Mouse (Mus musculus): ENCODE measurements around the gene Aldh3b3. TPM values are rescaled to one million over a fixed set of nuclear protein-coding genes. Genes with fewer than 3 reads are reported as not detected.

Gene Aldh3b3
- polyA plus RNA-seq (2011; ENCODE audit: insufficient read depth, insufficient read length, low read depth, missing spikeins): not detected in 2 replicates

- H3K27me3 ChIP-seq (ENCODE audit: control insufficient read depth, insufficient read depth, low read length, poor library complexity, severe bottlenecking): no peaks in the 10 kb centered on the region
- H3K9ac ChIP-seq (ENCODE audit: low read depth, poor library complexity, severe bottlenecking): no peak within 1 kb of the TSS
- no peak within 1 kb of the TSS for H3K4me3 ChIP-seq (ENCODE audit: low read depth, low read length)
- no peaks in the 10 kb centered on the region for H3K36me3 ChIP-seq (ENCODE audit: control insufficient read depth, insufficient read depth, low read length, poor library complexity, severe bottlenecking)
- no peaks in the 10 kb centered on the region for H3K9me3 ChIP-seq (replicated peaks; ENCODE audit: control insufficient read depth, insufficient read depth, low read length, poor library complexity, severe bottlenecking)
- no peaks in the 10 kb centered on the region for H3K4me1 ChIP-seq (ENCODE audit: control insufficient read depth, insufficient read depth, low read length)
- TF ChIP-seq EP300 (IDR thresholded peaks at IDR 0.05; ENCODE audit: insufficient read depth, low read depth, low read length) (no peak), CTCF (IDR thresholded peaks at IDR 0.05; ENCODE audit: low read depth, low read length) (no peak), POLR2A (IDR thresholded peaks at IDR 0.05; ENCODE audit: insufficient read depth, low read length) (no peak)
- no peak within 1 kb of the TSS for H3K27ac ChIP-seq (ENCODE audit: insufficient read depth, low read length)
Measured at GRCm38 (mm10) chr19:3958470-3958869, at the start of gene Aldh3b3. Gene Aldh3b3, plus strand, starts transcription at chr19:3958645.

DNA sequence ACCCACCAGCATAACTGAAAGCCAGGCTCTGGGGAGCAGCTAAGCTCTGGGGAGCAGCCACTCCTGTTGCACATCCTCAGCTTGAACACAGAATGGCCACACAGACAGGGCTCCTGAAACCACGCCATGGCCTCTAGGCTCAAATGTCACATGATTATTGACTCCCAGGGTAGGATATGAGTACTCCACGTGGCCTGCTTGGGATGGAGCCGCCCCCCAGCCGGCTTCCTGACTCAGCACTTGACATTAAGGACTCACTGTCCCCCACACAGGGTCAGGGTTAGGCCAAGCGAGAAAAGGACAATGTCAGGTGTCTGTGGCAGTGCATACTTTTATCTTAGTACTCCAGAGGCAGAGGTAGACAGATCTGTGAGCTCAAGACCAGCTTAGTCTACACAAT is 48.2 kb upstream of the Aldh3b3 start:
- H3K9me3 ChIP-seq (replicated peaks; ENCODE audit: control insufficient read depth, insufficient read depth, low read length, poor library complexity, severe bottlenecking): no peaks in the 10 kb centered on the region
- H3K9ac ChIP-seq (ENCODE audit: low read depth, poor library complexity, severe bottlenecking): no peak overlapping the region
- no peaks in the 10 kb centered on the region for H3K36me3 ChIP-seq (ENCODE audit: control insufficient read depth, insufficient read depth, low read length, poor library complexity, severe bottlenecking)
- H3K4me1 ChIP-seq (ENCODE audit: control insufficient read depth, insufficient read depth, low read length): peaks cover 5% of the 10 kb centered on the region
- no peaks in the 10 kb centered on the region for H3K27me3 ChIP-seq (ENCODE audit: control insufficient read depth, insufficient read depth, low read length, poor library complexity, severe bottlenecking)
- H3K27ac ChIP-seq (ENCODE audit: insufficient read depth, low read length): no peak overlapping the region
- no peak overlapping the region for H3K4me3 ChIP-seq (ENCODE audit: low read depth, low read length)
- TF ChIP-seq CTCF (IDR thresholded peaks at IDR 0.05; ENCODE audit: low read depth, low read length) (no peak), POLR2A (IDR thresholded peaks at IDR 0.05; ENCODE audit: insufficient read depth, low read length) (no peak), EP300 (IDR thresholded peaks at IDR 0.05; ENCODE audit: insufficient read depth, low read depth, low read length) (no peak)

- H3K36me3 ChIP-seq (ENCODE audit: control insufficient read depth, insufficient read depth, low read length, poor library complexity, severe bottlenecking): no peaks in the 10 kb centered on the region
- peak within 1 kb of the TSS; percentile 99 for H3K4me3 ChIP-seq (ENCODE audit: low read depth, low read length)
- H3K9me3 ChIP-seq (replicated peaks; ENCODE audit: control insufficient read depth, insufficient read depth, low read length, poor library complexity, severe bottlenecking): no peaks in the 10 kb centered on the region
- peak within 1 kb of the TSS; percentile 67; the same call in 1 of the 2 replicates for H3K27ac ChIP-seq (ENCODE audit: insufficient read depth, low read length)
- peak within 1 kb of the TSS; percentile 90 for H3K9ac ChIP-seq (ENCODE audit: low read depth, poor library complexity, severe bottlenecking)
- no peaks in the 10 kb centered on the region for H3K4me1 ChIP-seq (ENCODE audit: control insufficient read depth, insufficient read depth, low read length)
- peak; percentile 71 for TF ChIP-seq CTCF (IDR thresholded peaks at IDR 0.05; ENCODE audit: low read depth, low read length)
- peak; percentile 64 for TF ChIP-seq POLR2A (IDR thresholded peaks at IDR 0.05; ENCODE audit: insufficient read depth, low read length)
- no peak for TF ChIP-seq EP300 (IDR thresholded peaks at IDR 0.05; ENCODE audit: insufficient read depth, low read depth, low read length)
- H3K27me3 ChIP-seq (ENCODE audit: control insufficient read depth, insufficient read depth, low read length, poor library complexity, severe bottlenecking): no peaks in the 10 kb centered on the region
Measured at GRCm38 (mm10) chr19:3912337-3913204, 45.9 kb upstream of the Aldh3b3 start, which contains the start of gene Ndufs8. Gene Ndufs8, minus strand, starts transcription at chr19:3912774.

- no peaks in the 10 kb centered on the region for H3K27me3 ChIP-seq (ENCODE audit: control insufficient read depth, insufficient read depth, low read length, poor library complexity, severe bottlenecking)
- no peak for TF ChIP-seq POLR2A (IDR thresholded peaks at IDR 0.05; ENCODE audit: insufficient read depth, low read length)
- no peak for TF ChIP-seq EP300 (IDR thresholded peaks at IDR 0.05; ENCODE audit: insufficient read depth, low read depth, low read length)
- TF ChIP-seq CTCF (IDR thresholded peaks at IDR 0.05; ENCODE audit: low read depth, low read length): no peak
- no peaks in the 10 kb centered on the region for H3K9me3 ChIP-seq (replicated peaks; ENCODE audit: control insufficient read depth, insufficient read depth, low read length, poor library complexity, severe bottlenecking)
- peak overlapping the region; percentile 90 for H3K9ac ChIP-seq (ENCODE audit: low read depth, poor library complexity, severe bottlenecking)
- H3K4me3 ChIP-seq (ENCODE audit: low read depth, low read length): peak overlapping the region; percentile 99
- H3K36me3 ChIP-seq (ENCODE audit: control insufficient read depth, insufficient read depth, low read length, poor library complexity, severe bottlenecking): no peaks in the 10 kb centered on the region
- 0 out of 2 replicates have a peak overlapping the region, but pooled peaks have one; percentile 67 for H3K27ac ChIP-seq (ENCODE audit: insufficient read depth, low read length)
- no peaks in the 10 kb centered on the region for H3K4me1 ChIP-seq (ENCODE audit: control insufficient read depth, insufficient read depth, low read length)
Measured at GRCm38 (mm10) chr19:3913692-3914091, 44.8 kb upstream of the Aldh3b3 start.

DNA sequence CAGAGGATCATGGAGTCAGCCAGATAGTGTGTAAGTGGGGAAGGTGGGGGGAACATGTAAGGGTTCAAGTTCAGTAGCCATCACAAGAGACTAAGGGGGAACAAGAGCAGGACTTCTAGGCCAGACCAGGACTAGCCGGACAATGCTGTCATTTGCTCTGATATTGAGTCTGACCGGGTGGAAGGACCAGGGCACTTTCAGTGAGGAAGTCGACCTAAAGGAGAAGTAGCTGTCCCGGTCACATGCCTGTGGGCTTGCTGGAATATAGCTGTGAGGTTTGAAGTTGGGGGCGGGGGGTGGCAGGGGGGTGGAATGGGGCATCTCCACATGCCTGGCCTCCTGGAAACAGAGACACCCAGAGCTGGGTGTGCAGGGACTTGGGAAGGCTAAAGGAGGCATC is 43.9 kb upstream of the Aldh3b3 start:
- Histone ChIP-seq H3K27me3 (ENCODE audit: control insufficient read depth, insufficient read depth, low read length, poor library complexity, severe bottlenecking) (no peaks in the 10 kb centered on the region), H3K36me3 (ENCODE audit: control insufficient read depth, insufficient read depth, low read length, poor library complexity, severe bottlenecking) (no peaks in the 10 kb centered on the region), H3K4me1 (ENCODE audit: control insufficient read depth, insufficient read depth, low read length) (no peaks in the 10 kb centered on the region), H3K9me3 (replicated peaks; ENCODE audit: control insufficient read depth, insufficient read depth, low read length, poor library complexity, severe bottlenecking) (no peaks in the 10 kb centered on the region), H3K4me3 (ENCODE audit: low read depth, low read length) (no peak overlapping the region), H3K27ac (ENCODE audit: insufficient read depth, low read length) (no peak overlapping the region), H3K9ac (ENCODE audit: low read depth, poor library complexity, severe bottlenecking) (no peak overlapping the region)
- TF ChIP-seq EP300 (IDR thresholded peaks at IDR 0.05; ENCODE audit: insufficient read depth, low read depth, low read length) (no peak), CTCF (IDR thresholded peaks at IDR 0.05; ENCODE audit: low read depth, low read length) (no peak), POLR2A (IDR thresholded peaks at IDR 0.05; ENCODE audit: insufficient read depth, low read length) (no peak)

DNA sequence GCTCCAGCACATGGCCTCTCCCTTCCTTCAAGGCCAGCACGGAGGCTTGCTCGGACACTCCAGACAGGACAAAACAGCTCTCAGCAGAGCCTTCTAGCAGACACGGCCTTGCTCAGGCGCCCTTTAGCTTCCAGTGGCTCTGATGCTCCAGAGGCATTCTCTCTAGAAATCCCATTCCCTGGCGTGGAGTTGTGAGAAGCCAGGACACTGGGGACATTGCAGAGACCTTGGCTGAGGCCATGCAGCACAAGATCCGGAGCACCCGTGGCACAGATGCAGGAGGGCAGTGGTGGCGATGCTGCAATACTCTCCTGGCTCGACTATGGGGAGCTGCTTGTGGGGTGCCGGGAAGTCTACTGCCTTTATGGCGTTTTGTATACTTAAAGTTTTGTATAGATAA is 41.7 kb upstream of the Aldh3b3 start:
- Histone ChIP-seq H3K4me3 (ENCODE audit: low read depth, low read length) (no peak overlapping the region), H3K9ac (ENCODE audit: low read depth, poor library complexity, severe bottlenecking) (no peak overlapping the region), H3K4me1 (ENCODE audit: control insufficient read depth, insufficient read depth, low read length) (no peaks in the 10 kb centered on the region), H3K27me3 (ENCODE audit: control insufficient read depth, insufficient read depth, low read length, poor library complexity, severe bottlenecking) (no peaks in the 10 kb centered on the region), H3K9me3 (replicated peaks; ENCODE audit: control insufficient read depth, insufficient read depth, low read length, poor library complexity, severe bottlenecking) (no peaks in the 10 kb centered on the region), H3K36me3 (ENCODE audit: control insufficient read depth, insufficient read depth, low read length, poor library complexity, severe bottlenecking) (no peaks in the 10 kb centered on the region), H3K27ac (ENCODE audit: insufficient read depth, low read length) (no peak overlapping the region)
- TF ChIP-seq CTCF (IDR thresholded peaks at IDR 0.05; ENCODE audit: low read depth, low read length) (no peak), POLR2A (IDR thresholded peaks at IDR 0.05; ENCODE audit: insufficient read depth, low read length) (no peak), EP300 (IDR thresholded peaks at IDR 0.05; ENCODE audit: insufficient read depth, low read depth, low read length) (no peak)
